Mouse (Mus musculus) heart, postnatal 0 days (tissue): ENCODE data around the gene Tmc3.

Source experiments
- CTCF ChIP-seq: IDR thresholded peaks from 2 replicates; pipeline ENCODE4 v1.5.1; 2016; ENCODE audit warnings: antibody characterized with exemption, control low read depth, low read depth
- EP300 ChIP-seq: IDR thresholded peaks from 2 replicates; pipeline ENCODE4 v1.6.1; 2016; ENCODE audit warnings: antibody characterized with exemption, low read depth

- TF ChIP-seq CTCF (no peak), EP300 (no peak)
Measured at GRCm38 (mm10) chr7:83558741-83559280, 25.9 kb upstream of the Tmc3 start.
